Mouse (Mus musculus) kidney, postnatal 4 days (tissue): ENCODE results near the gene Pa2g4.
"Not testable (repeated sequence)": the region's sequence is repeated elsewhere in the genome, so short reads cannot be mapped to it uniquely, and the experiment has no call there.

Experiments used
- DNase-seq, 2 experiments: peaks; one replicate each; pipeline ENCODE4 v3.0.0; 2021; ENCODE audit warnings: mixed read lengths in 2 of 2

The Pa2g4 gene

GRCm38 (mm10) chr10:128565788-128566531 is at the start of gene Pa2g4:
TSS of gene Pa2g4 (minus strand) at chr10:128565987.
- peak; percentile 98 to 99 for DNase-seq

GRCm38 (mm10) chr10:128614934-128615333 is 49.1 kb upstream of the Pa2g4 start:
- DNase-seq = no peak

- not testable (repeated sequence) for DNase-seq
These were observed 48.0 kb upstream of the Pa2g4 start for GRCm38 (mm10) chr10:128613820-128614219.

- DNase-seq = no peak
These were observed 47.3 kb upstream of the Pa2g4 start for GRCm38 (mm10) chr10:128613154-128613440.

GRCm38 (mm10) chr10:128612433-128613153 is 46.8 kb upstream of the Pa2g4 start:
- DNase-seq = peak; percentile 85 to 87

GRCm38 (mm10) chr10:128606483-128606882 is 40.7 kb upstream of the Pa2g4 start:
- no peak for DNase-seq

- no peak for DNase-seq
These were observed 36.8 kb upstream of the Pa2g4 start for GRCm38 (mm10) chr10:128602470-128603128.

GRCm38 (mm10) chr10:128601499-128601898 is 35.7 kb upstream of the Pa2g4 start:
- no peak for DNase-seq

GRCm38 (mm10) chr10:128598476-128598875 is 32.7 kb upstream of the Pa2g4 start:
- no peak for DNase-seq

GRCm38 (mm10) chr10:128592797-128593196 is 27.0 kb upstream of the Pa2g4 start:
- DNase-seq = no peak

GRCm38 (mm10) chr10:128591436-128591835 is 25.6 kb upstream of the Pa2g4 start:
- DNase-seq = no peak

GRCm38 (mm10) chr10:128590193-128590690 is 24.5 kb upstream of the Pa2g4 start:
- DNase-seq = peak; percentile 83 to 87

- peak; percentile 69 to 82 for DNase-seq
These were observed 23.8 kb upstream of the Pa2g4 start, which contains the start of gene Erbb3 for GRCm38 (mm10) chr10:128589464-128590192. TSS of gene Erbb3 (minus strand) at chr10:128589652.

- peak in 1 of 2 experiments; percentile 36 for DNase-seq
These were observed 23.1 kb upstream of the Pa2g4 start for GRCm38 (mm10) chr10:128588775-128589463.

- DNase-seq = no peak
These were observed 22.3 kb upstream of the Pa2g4 start for GRCm38 (mm10) chr10:128588136-128588535.

- peak; percentile 30 to 56 for DNase-seq
These were observed 21.9 kb upstream of the Pa2g4 start for GRCm38 (mm10) chr10:128587697-128588096.

- no peak for DNase-seq
These were observed 21.3 kb upstream of the Pa2g4 start for GRCm38 (mm10) chr10:128587120-128587519.

GRCm38 (mm10) chr10:128586546-128586945 is 20.8 kb upstream of the Pa2g4 start:
- no peak for DNase-seq

- DNase-seq = peak; percentile 48 to 68
These were observed 18.6 kb upstream of the Pa2g4 start for GRCm38 (mm10) chr10:128584386-128584785.

GRCm38 (mm10) chr10:128583644-128584043 is 17.9 kb upstream of the Pa2g4 start:
- DNase-seq = peak; percentile 63 to 80

GRCm38 (mm10) chr10:128579731-128580130 is 13.9 kb upstream of the Pa2g4 start:
- DNase-seq = no peak

GRCm38 (mm10) chr10:128579298-128579697 is 13.5 kb upstream of the Pa2g4 start:
- DNase-seq = no peak
